Mouse (Mus musculus): ENCODE results near the gene Nhsl1. TPM values are rescaled to one million over a fixed set of nuclear protein-coding genes. Genes with fewer than 3 reads are reported as not detected.

The Nhsl1 gene
- polyA plus RNA-seq, 1 experiment = 12.1 TPM

GRCm38 (mm10) chr10:18484731-18485130, 165.9 kb downstream of the Nhsl1 start:
- Histone ChIP-seq H3K4me1 (ENCODE audit: control insufficient read depth, insufficient read depth, low read length) (peaks cover 3% of the 10 kb centered on the region; the same call in 1 of the 2 replicates), H3K27ac (ENCODE audit: insufficient read depth, low read length) (no peak overlapping the region), H3K4me3 (ENCODE audit: insufficient read depth, low read length) (no peak overlapping the region)
- TF ChIP-seq POLR2A (IDR thresholded peaks at IDR 0.05; ENCODE audit: extremely low read depth, insufficient read depth, low read length) = no peak
- TF ChIP-seq CTCF (IDR thresholded peaks at IDR 0.05; ENCODE audit: extremely low read depth, insufficient read depth, low read length) = no peak

DNA sequence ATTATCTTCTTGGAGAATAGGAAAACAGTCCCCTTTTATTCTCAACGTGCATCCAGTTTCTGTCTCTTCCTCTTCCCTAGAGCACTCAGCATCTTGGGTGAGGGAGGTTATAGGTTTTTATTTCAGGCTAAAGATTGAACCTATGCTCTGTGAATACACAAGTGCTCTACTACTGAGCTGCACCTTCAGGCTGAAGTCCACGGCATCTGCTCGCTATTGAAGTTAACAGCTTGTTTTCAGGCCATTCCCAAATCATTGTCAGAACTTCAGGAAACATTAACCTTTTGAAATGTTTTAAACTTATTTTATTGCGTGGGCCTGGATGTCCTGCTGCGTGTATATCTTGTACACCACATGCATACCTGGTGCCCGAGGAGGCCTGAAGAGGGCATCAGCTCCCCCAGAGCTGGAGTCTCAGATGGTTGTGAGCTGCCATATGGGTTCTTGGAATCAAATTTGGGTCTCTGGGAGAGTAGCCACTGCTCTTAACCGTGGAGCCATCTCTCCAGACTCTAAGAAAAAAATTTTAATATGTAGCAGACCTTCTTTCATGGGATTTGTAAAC, 169.5 kb downstream of the Nhsl1 start:
- Histone ChIP-seq H3K4me3 (ENCODE audit: insufficient read depth, low read length) (no peak overlapping the region), H3K27ac (ENCODE audit: insufficient read depth, low read length) (no peak overlapping the region), H3K4me1 (ENCODE audit: control insufficient read depth, insufficient read depth, low read length) (no peaks in the 10 kb centered on the region)
- no peak for TF ChIP-seq CTCF (IDR thresholded peaks at IDR 0.05; ENCODE audit: extremely low read depth, insufficient read depth, low read length)
- TF ChIP-seq POLR2A (IDR thresholded peaks at IDR 0.05; ENCODE audit: extremely low read depth, insufficient read depth, low read length) = no peak

GRCm38 (mm10) chr10:18489936-18490335, 171.2 kb downstream of the Nhsl1 start:
- TF ChIP-seq POLR2A (IDR thresholded peaks at IDR 0.05; ENCODE audit: extremely low read depth, insufficient read depth, low read length) (no peak), CTCF (IDR thresholded peaks at IDR 0.05; ENCODE audit: extremely low read depth, insufficient read depth, low read length) (no peak)
- H3K4me3 ChIP-seq (ENCODE audit: insufficient read depth, low read length) = no peak overlapping the region
- no peak overlapping the region for H3K27ac ChIP-seq (ENCODE audit: insufficient read depth, low read length)
- H3K4me1 ChIP-seq (ENCODE audit: control insufficient read depth, insufficient read depth, low read length) = no peaks in the 10 kb centered on the region

DNA sequence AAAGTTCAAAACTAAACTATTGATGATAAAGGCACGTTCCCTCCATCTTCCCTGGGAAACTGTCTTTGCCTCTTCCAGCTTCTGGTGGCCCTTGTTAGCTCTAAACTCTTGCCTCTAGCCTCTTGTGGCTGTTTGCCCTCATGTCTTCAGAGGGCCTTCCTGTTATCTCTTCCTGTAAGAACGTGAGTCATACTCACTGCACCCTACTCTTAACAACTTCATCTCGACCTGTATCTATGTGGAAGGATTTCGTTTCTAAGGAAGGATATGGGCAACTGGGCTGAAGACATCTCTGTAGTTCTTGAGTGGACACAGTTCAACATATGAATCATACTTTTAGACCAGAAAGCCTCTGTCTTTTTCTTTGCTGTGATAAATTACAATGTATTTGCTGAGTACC, 173.2 kb downstream of the Nhsl1 start:
- TF ChIP-seq CTCF (IDR thresholded peaks at IDR 0.05; ENCODE audit: extremely low read depth, insufficient read depth, low read length) = no peak
- TF ChIP-seq POLR2A (IDR thresholded peaks at IDR 0.05; ENCODE audit: extremely low read depth, insufficient read depth, low read length) = no peak
- Histone ChIP-seq H3K4me1 (ENCODE audit: control insufficient read depth, insufficient read depth, low read length) (no peaks in the 10 kb centered on the region), H3K27ac (ENCODE audit: insufficient read depth, low read length) (no peak overlapping the region), H3K4me3 (ENCODE audit: insufficient read depth, low read length) (no peak overlapping the region)

DNA sequence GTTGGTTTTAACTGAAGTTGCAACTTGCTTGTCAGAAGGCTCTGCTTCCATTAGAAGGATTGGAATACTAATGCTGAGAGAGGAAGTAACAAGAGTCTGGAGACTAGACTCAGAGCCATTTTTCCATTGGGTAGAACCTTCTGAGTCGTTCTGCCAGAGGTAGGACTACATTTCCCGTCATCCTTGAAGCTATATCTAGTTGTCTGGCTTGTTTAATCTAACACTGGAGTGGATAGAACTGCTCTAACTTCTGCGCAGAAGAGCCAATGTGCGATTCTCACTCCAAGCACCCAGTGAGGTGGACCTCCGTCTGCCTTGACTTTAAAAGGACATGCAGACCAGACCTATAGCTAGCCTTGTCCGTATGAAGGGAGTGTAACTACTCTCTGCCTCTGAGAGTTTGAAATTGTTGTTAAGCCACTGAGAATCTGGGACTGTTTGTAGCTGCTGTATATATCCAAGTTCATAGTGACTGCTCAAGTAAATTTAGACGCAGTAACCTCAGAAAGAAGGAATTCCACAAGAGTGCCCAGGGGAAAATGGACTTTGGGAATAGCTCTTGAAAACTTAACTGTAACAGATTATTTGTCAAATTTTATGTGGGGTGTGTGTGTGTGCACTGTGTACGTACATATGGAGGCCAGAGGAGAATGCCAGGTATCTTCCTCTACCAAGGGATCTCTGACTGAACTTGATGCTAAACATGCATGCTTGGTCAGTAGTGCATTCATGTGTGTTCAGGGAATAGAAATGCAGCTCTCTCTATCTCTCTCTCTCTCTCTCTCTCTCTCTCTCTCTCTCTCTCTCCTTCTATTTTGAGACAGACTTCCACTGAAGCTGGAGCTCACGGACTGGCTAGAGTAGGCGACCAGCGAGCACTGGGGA, 174.5 kb downstream of the Nhsl1 start:
- TF ChIP-seq POLR2A (IDR thresholded peaks at IDR 0.05; ENCODE audit: extremely low read depth, insufficient read depth, low read length) (no peak), CTCF (IDR thresholded peaks at IDR 0.05; ENCODE audit: extremely low read depth, insufficient read depth, low read length) (no peak)
- H3K27ac ChIP-seq (ENCODE audit: insufficient read depth, low read length) = no peak overlapping the region

GRCm38 (mm10) chr10:18494249-18494648, 175.5 kb downstream of the Nhsl1 start:
- H3K27ac ChIP-seq (ENCODE audit: insufficient read depth, low read length) = no peak overlapping the region
- TF ChIP-seq POLR2A (IDR thresholded peaks at IDR 0.05; ENCODE audit: extremely low read depth, insufficient read depth, low read length) = no peak
- TF ChIP-seq CTCF (IDR thresholded peaks at IDR 0.05; ENCODE audit: extremely low read depth, insufficient read depth, low read length) = no peak
- H3K4me3 ChIP-seq (ENCODE audit: insufficient read depth, low read length) = no peak overlapping the region
- no peaks in the 10 kb centered on the region for H3K4me1 ChIP-seq (ENCODE audit: control insufficient read depth, insufficient read depth, low read length)

More for the DNA sequence above, 174.5 kb downstream of the Nhsl1 start:
- Histone ChIP-seq H3K4me1 (ENCODE audit: control insufficient read depth, insufficient read depth, low read length) (no peaks in the 10 kb centered on the region), H3K4me3 (ENCODE audit: insufficient read depth, low read length) (no peak overlapping the region)

DNA sequence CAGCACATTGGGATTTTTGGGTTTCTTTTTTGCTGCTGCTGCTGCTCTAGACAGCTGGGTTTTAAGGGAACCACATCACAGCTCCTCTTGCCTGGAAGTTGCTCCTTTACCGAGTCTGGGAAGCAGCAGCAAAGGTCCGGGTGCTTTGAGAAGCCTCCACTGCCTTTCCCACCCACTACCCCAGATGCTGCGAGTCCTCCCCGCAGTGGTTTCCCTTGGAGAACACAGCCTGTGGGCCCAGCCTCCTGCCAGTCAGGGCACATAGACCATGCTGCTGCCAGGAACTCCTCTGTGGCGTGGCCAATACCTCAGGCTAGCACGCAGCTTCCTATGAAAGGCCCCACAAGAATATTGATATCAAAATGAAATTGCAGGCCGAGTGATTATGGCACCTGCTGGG, 178.3 kb downstream of the Nhsl1 start:
- Histone ChIP-seq H3K4me3 (ENCODE audit: insufficient read depth, low read length) (no peak overlapping the region), H3K4me1 (ENCODE audit: control insufficient read depth, insufficient read depth, low read length) (no peaks in the 10 kb centered on the region), H3K27ac (ENCODE audit: insufficient read depth, low read length) (no peak overlapping the region)
- TF ChIP-seq CTCF (IDR thresholded peaks at IDR 0.05; ENCODE audit: extremely low read depth, insufficient read depth, low read length) (no peak), POLR2A (IDR thresholded peaks at IDR 0.05; ENCODE audit: extremely low read depth, insufficient read depth, low read length) (no peak)

GRCm38 (mm10) chr10:18501997-18502396, 183.2 kb downstream of the Nhsl1 start:
- H3K4me3 ChIP-seq (ENCODE audit: insufficient read depth, low read length) = no peak overlapping the region
- TF ChIP-seq POLR2A (IDR thresholded peaks at IDR 0.05; ENCODE audit: extremely low read depth, insufficient read depth, low read length) (no peak), CTCF (IDR thresholded peaks at IDR 0.05; ENCODE audit: extremely low read depth, insufficient read depth, low read length) (no peak)
- no peaks in the 10 kb centered on the region for H3K4me1 ChIP-seq (ENCODE audit: control insufficient read depth, insufficient read depth, low read length)
- H3K27ac ChIP-seq (ENCODE audit: insufficient read depth, low read length) = no peak overlapping the region

GRCm38 (mm10) chr10:18505690-18506089, 186.9 kb downstream of the Nhsl1 start:
- Histone ChIP-seq H3K4me3 (ENCODE audit: insufficient read depth, low read length) (no peak overlapping the region), H3K4me1 (ENCODE audit: control insufficient read depth, insufficient read depth, low read length) (no peaks in the 10 kb centered on the region), H3K27ac (ENCODE audit: insufficient read depth, low read length) (no peak overlapping the region)
- TF ChIP-seq POLR2A (IDR thresholded peaks at IDR 0.05; ENCODE audit: extremely low read depth, insufficient read depth, low read length) (no peak), CTCF (IDR thresholded peaks at IDR 0.05; ENCODE audit: extremely low read depth, insufficient read depth, low read length) (no peak)

DNA sequence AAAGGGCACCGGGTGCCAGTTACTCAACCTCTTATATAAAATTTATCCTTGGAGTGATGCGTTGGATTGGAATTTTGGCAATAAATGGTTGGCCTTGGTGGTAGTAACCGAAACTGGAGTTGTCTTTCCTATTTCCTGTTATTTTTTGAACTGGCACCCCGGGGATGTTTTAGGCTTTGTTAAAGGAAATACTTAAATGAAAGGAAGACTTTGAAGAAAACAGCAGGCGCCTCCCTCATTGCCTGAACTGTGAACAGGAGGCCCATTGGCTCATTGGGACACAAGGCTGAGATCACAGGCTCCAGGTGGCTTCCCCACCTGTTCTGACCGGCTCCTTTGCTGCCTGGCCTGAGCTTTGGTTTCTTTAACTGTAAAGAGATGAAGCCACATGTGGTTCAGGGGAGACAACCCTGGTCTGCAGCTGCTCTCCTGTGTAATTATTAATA, 187.7 kb downstream of the Nhsl1 start:
- Histone ChIP-seq H3K27ac (ENCODE audit: insufficient read depth, low read length) (no peak overlapping the region), H3K4me1 (ENCODE audit: control insufficient read depth, insufficient read depth, low read length) (no peaks in the 10 kb centered on the region), H3K4me3 (ENCODE audit: insufficient read depth, low read length) (no peak overlapping the region)
- no peak for TF ChIP-seq POLR2A (IDR thresholded peaks at IDR 0.05; ENCODE audit: extremely low read depth, insufficient read depth, low read length)
- no peak for TF ChIP-seq CTCF (IDR thresholded peaks at IDR 0.05; ENCODE audit: extremely low read depth, insufficient read depth, low read length)

Measured in cortical plate, adult 2 months (tissue).